Mouse (Mus musculus): ENCODE data around the gene Nop14. TPM values are rescaled to one million over a fixed set of nuclear protein-coding genes. Genes with fewer than 3 reads are reported as not detected.

Gene Nop14
- polyA plus RNA-seq, 1 experiment, result 19.5 TPM

DNA sequence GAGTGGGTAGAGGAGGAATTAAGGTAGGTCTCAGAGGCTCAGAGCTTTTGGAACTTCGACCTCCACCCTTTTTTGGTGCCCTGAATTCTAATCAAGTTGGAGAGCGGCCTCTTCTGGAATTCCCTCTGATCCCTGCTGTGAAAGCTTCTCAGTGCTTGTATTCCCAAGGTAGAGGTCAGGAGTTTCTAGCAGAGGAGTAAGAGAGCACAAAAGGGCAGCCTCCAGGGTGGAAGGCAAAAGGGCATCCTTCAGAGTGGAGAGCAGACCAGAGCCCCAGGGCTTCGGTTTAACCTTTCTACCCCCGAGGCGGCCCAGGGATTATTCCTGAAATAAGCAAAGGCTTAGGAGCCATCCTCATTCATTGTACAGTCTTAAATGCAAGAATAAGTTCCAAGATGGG, 69.9 kb downstream of the Nop14 start:
- peak overlapping the region; percentile 47; the same call in 1 of the 2 replicates for H3K27ac ChIP-seq (ENCODE audit: insufficient read depth, low read length)
- no peak overlapping the region for H3K4me3 ChIP-seq (replicated peaks; ENCODE audit: insufficient read depth, low read depth, low read length)
- TF ChIP-seq CTCF (IDR thresholded peaks at IDR 0.05; ENCODE audit: borderline replicate concordance, insufficient read depth, low read depth, low read length), result no peak
- no peaks in the 10 kb centered on the region for H3K27me3 ChIP-seq (ENCODE audit: control insufficient read depth, insufficient read depth, low read length)
- H3K4me1 ChIP-seq (ENCODE audit: control insufficient read depth, insufficient read depth, low read length), result peaks cover 19% of the 10 kb centered on the region
- 25% methylated on average over 5 of the region's 5 CpGs for WGBS
- DNase-seq, result no peak

Other genes starting within 250 kb of the Nop14 start
- gene Tnip2, start 146.2 kb downstream of the Nop14 start, polyA plus RNA-seq (2012; rRNA removed), result 9.6 and 10.0 TPM in 2 replicates
- gene Sh3bp2, start 134.3 kb downstream of the Nop14 start, polyA plus RNA-seq (2012; rRNA removed), result 3.2 and 3.6 TPM in 2 replicates
- gene Add1, start 86.5 kb downstream of the Nop14 start, polyA plus RNA-seq (2012; rRNA removed), result 303 and 315 TPM in 2 replicates
- 114 and 127 TPM in 2 replicates for gene Mfsd10, start 22.9 kb downstream of the Nop14 start, polyA plus RNA-seq (2012; rRNA removed)
- 4.6 TPM in 2 replicates for gene Grk4, start 231 bp upstream of the Nop14 start, polyA plus RNA-seq (2012; rRNA removed)
- gene Htt, start 101.6 kb upstream of the Nop14 start, polyA plus RNA-seq (2012; rRNA removed), result 45.4 and 52.1 TPM in 2 replicates
- 5.5 and 6.8 TPM in 2 replicates for gene Msantd1, start 247.9 kb upstream of the Nop14 start, polyA plus RNA-seq (2012; rRNA removed)